12 mouse cellular contexts compared by ENCODE assay signal in the genomic region with DNA sequence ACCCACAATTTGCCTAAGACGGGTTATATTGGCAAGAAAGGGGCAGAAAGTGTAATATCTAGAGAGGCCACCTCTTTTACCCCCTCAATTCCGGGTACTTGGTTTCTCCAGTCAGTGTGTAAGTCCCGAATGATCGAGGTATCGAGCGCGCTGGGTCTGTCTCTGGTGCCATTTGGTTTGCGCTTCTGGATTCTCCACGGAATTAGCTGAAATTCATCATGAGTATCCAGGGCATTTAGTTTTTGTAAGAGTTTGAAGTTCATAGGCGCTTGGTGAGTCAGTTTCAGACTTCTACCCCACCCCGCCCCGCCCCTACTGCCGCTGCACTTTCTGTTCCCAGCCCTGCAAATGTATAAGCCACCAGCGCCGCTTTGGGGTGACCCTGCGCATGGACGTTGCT.
DNase-seq lines count a peak whose midpoint lies in the region; ATAC-seq and TF ChIP-seq lines count a peak whose summit lies in the region.
"Had no signal": no experiment of that assay in that cellular context is flagged by ENCODE, and none has a peak within 500 bp of the region (broad histone marks: within the 10 kb centered on the region; RNA-seq: fewer than 3 reads in every experiment).

No protein-coding gene starts in this region.

- intact Hi-C loops in heart, postnatal 10 days (cut with DNase I), result no loop called here

- no peaks in the 10 kb centered on the region for H3K36me3 ChIP-seq in heart, embryonic 16.5 days (ENCODE audit: control insufficient read depth, insufficient read depth)
- no peaks in the 10 kb centered on the region for H3K36me3 ChIP-seq in liver, postnatal 0 days (replicated peaks; ENCODE audit: insufficient read depth, low read length)
- no peaks in the 10 kb centered on the region for H3K36me3 ChIP-seq in embryonic facial prominence, embryonic 14.5 days (ENCODE audit: control insufficient read depth, insufficient read depth, low read length)
- H3K36me3 ChIP-seq: liver, embryonic 12.5 days had no signal

- peak overlapping the region; percentile 28 for H3K4me3 ChIP-seq in heart, embryonic 16.5 days (ENCODE audit: low read length)
- H3K4me3 ChIP-seq in liver, postnatal 0 days (ENCODE audit: low read depth, low read length), result no peak overlapping the region
- H3K4me3 ChIP-seq in embryonic facial prominence, embryonic 14.5 days (ENCODE audit: low read depth, low read length), result no peak overlapping the region
- H3K4me3 ChIP-seq: left cerebral cortex, adult 2 months; liver, embryonic 12.5 days had no signal

- TF ChIP-seq EP300 in liver, postnatal 0 days (IDR thresholded peaks at IDR 0.05; ENCODE audit: low read depth), result no peak

- H3K27me3 ChIP-seq in heart, embryonic 16.5 days (ENCODE audit: control insufficient read depth, insufficient read depth, low read length), result no peaks in the 10 kb centered on the region
- H3K27me3 ChIP-seq in liver, postnatal 0 days (ENCODE audit: insufficient read depth, low read length), result no peaks in the 10 kb centered on the region
- no peaks in the 10 kb centered on the region for H3K27me3 ChIP-seq in embryonic facial prominence, embryonic 14.5 days (replicated peaks; ENCODE audit: control insufficient read depth, insufficient read depth, low read length)
- H3K27me3 ChIP-seq: liver, embryonic 12.5 days had no signal

- H3K9me3 ChIP-seq in heart, embryonic 16.5 days (replicated peaks; ENCODE audit: control insufficient read depth, low read length), result peaks cover 4% of the 10 kb centered on the region
- H3K9me3 ChIP-seq in liver, postnatal 0 days (ENCODE audit: low read length), result no peaks in the 10 kb centered on the region
- 0 out of 2 replicates have a peak, but pooled peaks cover 3% of the 10 kb centered on the region for H3K9me3 ChIP-seq in embryonic facial prominence, embryonic 14.5 days (ENCODE audit: control insufficient read depth, low read length)
- H3K9me3 ChIP-seq: liver, embryonic 12.5 days had no signal

- H3K4me2 ChIP-seq in heart, embryonic 16.5 days (ENCODE audit: low read depth, low read length), result peak overlapping the region; percentile 41
- no peak overlapping the region for H3K4me2 ChIP-seq in liver, postnatal 0 days (ENCODE audit: low read depth, low read length)
- peak overlapping the region; percentile 1; the same call in 1 of the 2 replicates for H3K4me2 ChIP-seq in embryonic facial prominence, embryonic 14.5 days (ENCODE audit: low read depth, low read length)
- H3K4me2 ChIP-seq: liver, embryonic 12.5 days had no signal

- no peak overlapping the region for H3K27ac ChIP-seq in heart, embryonic 16.5 days (ENCODE audit: low read length)
- H3K27ac ChIP-seq in liver, postnatal 0 days (ENCODE audit: low read depth), result no peak overlapping the region
- H3K27ac ChIP-seq in embryonic facial prominence, embryonic 14.5 days (replicated peaks; ENCODE audit: low read depth, low read length), result no peak overlapping the region
- H3K27ac ChIP-seq: left cerebral cortex, adult 2 months; liver, embryonic 12.5 days had no signal

- TF ChIP-seq CTCF in liver, postnatal 0 days (IDR thresholded peaks at IDR 0.05; ENCODE audit: low read depth), result peak; percentile 12; the same call in 1 of the 2 replicates

- ATAC-seq in heart, embryonic 16.5 days (replicated peaks; ENCODE audit: extremely low read depth, insufficient read depth, low FRiP score), result no peak
- no peak for ATAC-seq in liver, postnatal 0 days
- ATAC-seq in embryonic facial prominence, embryonic 14.5 days (ENCODE audit: low read depth), result no peak
- ATAC-seq: liver, embryonic 12.5 days had no signal

- peak; percentile 15 for DNase-seq in adrenal gland, postnatal 14 days
- DNase-seq in adrenal gland, adult (ENCODE audit: inconsistent age in 2 of 2, low spot score in 1 of 2), result no peak
- no peak for DNase-seq in heart, postnatal 10 days
- DNase-seq in liver, postnatal 0 days, result no peak
- no peak for DNase-seq in liver
- no peak for DNase-seq in embryonic facial prominence, embryonic 14.5 days (ENCODE audit: low spot score)
- no peak for DNase-seq in right cerebral cortex, postnatal 25 days
- DNase-seq: cerebellum, postnatal 14 days; kidney, adult 11 months had no signal

- no peaks in the 10 kb centered on the region for H3K4me1 ChIP-seq in heart, embryonic 16.5 days (ENCODE audit: control insufficient read depth, insufficient read depth, low read length)
- H3K4me1 ChIP-seq in liver, postnatal 0 days (ENCODE audit: insufficient read depth), result no peaks in the 10 kb centered on the region
- H3K4me1 ChIP-seq in embryonic facial prominence, embryonic 14.5 days (ENCODE audit: control insufficient read depth, insufficient read depth, low read length), result no peaks in the 10 kb centered on the region
- H3K4me1 ChIP-seq: liver, embryonic 12.5 days had no signal

- WGBS in heart, embryonic 16.5 days, result 66% methylated on average over 17 of the region's 17 CpGs
- 71% methylated on average over 17 of the region's 17 CpGs for WGBS in liver, postnatal 0 days (ENCODE audit: insufficient replicate concordance)
- WGBS in embryonic facial prominence, embryonic 14.5 days, result 72% methylated on average over 17 of the region's 17 CpGs

- H3K9ac ChIP-seq in heart, embryonic 16.5 days (ENCODE audit: low read length), result no peak overlapping the region
- H3K9ac ChIP-seq in liver, postnatal 0 days (replicated peaks), result no peak overlapping the region
- no peak overlapping the region for H3K9ac ChIP-seq in embryonic facial prominence, embryonic 14.5 days (ENCODE audit: low read depth, low read length)
- H3K9ac ChIP-seq: liver, embryonic 12.5 days had no signal
